Mouse (Mus musculus): ENCODE results near the gene Cadm2. TPM values are rescaled to one million over a fixed set of nuclear protein-coding genes. Genes with fewer than 3 reads are reported as not detected.

The Cadm2 gene
- not detected for polyA plus RNA-seq (2012; fragmentation: generic; extraction: Trizol)
- long read RNA-seq, experiment 1, result 0 reads
- long read RNA-seq, experiment 2, result 0 reads

GRCm38 (mm10) chr16:67620826-67621505, at the start of gene Cadm2:
Gene Cadm2 (minus strand): TSS chr16:67620908.
- peak within 1 kb of the TSS; percentile 11 for H3K4me3 ChIP-seq (ENCODE audit: insufficient read depth, poor library complexity, severe bottlenecking)
- no peak for TF ChIP-seq MAX (IDR thresholded peaks at IDR 0.05)
- TF ChIP-seq MYOG (IDR thresholded peaks at IDR 0.05; ENCODE audit: control insufficient read depth, extremely low read depth, insufficient read length), result no peak
- no peak for TF ChIP-seq FOSL1 (IDR thresholded peaks at IDR 0.05; ENCODE audit: insufficient read depth, low read length, poor library complexity, severe bottlenecking)
- TF ChIP-seq USF1 (IDR thresholded peaks at IDR 0.05; ENCODE audit: low read depth), result no peak
- TF ChIP-seq CEBPB (IDR thresholded peaks at IDR 0.05; ENCODE audit: low read depth), result no peak
- TF ChIP-seq MYOD1 (IDR thresholded peaks at IDR 0.05; ENCODE audit: control insufficient read depth, insufficient read length, low read depth), result no peak
- no peak for TF ChIP-seq CTCF (IDR thresholded peaks at IDR 0.05; ENCODE audit: control insufficient read depth, insufficient read depth, insufficient read length)
- H3K79me3 ChIP-seq (ENCODE audit: low read depth), result no peaks in the 10 kb centered on the region
- H3K79me2 ChIP-seq (ENCODE audit: control insufficient read depth, insufficient read depth), result no peaks in the 10 kb centered on the region
- H3K36me3 ChIP-seq (ENCODE audit: control insufficient read depth, insufficient read depth), result no peaks in the 10 kb centered on the region
- peaks cover 11% of the 10 kb centered on the region for H3K27me3 ChIP-seq (ENCODE audit: control insufficient read depth, insufficient read depth, insufficient read length)
- H3ac ChIP-seq (ENCODE audit: control insufficient read depth, insufficient read length, low read depth), result peak within 1 kb of the TSS; percentile 46

- no peak overlapping the region for H3ac ChIP-seq (ENCODE audit: control insufficient read depth, insufficient read length, low read depth)
- TF ChIP-seq MYOG (IDR thresholded peaks at IDR 0.05; ENCODE audit: control insufficient read depth, extremely low read depth, insufficient read length) (no peak), CTCF (IDR thresholded peaks at IDR 0.05; ENCODE audit: control insufficient read depth, insufficient read depth, insufficient read length) (no peak), MYOD1 (IDR thresholded peaks at IDR 0.05; ENCODE audit: control insufficient read depth, insufficient read length, low read depth) (no peak), FOSL1 (IDR thresholded peaks at IDR 0.05; ENCODE audit: insufficient read depth, low read length, poor library complexity, severe bottlenecking) (no peak), MAX (IDR thresholded peaks at IDR 0.05) (no peak)
- no peaks in the 10 kb centered on the region for H3K27me3 ChIP-seq (ENCODE audit: control insufficient read depth, insufficient read depth, insufficient read length)
- no peak overlapping the region for H3K4me3 ChIP-seq (ENCODE audit: insufficient read depth, poor library complexity, severe bottlenecking)
- H3K79me2 ChIP-seq (ENCODE audit: control insufficient read depth, insufficient read depth), result no peaks in the 10 kb centered on the region
- H3K79me3 ChIP-seq (ENCODE audit: low read depth), result no peaks in the 10 kb centered on the region
- H3K36me3 ChIP-seq (ENCODE audit: control insufficient read depth, insufficient read depth), result no peaks in the 10 kb centered on the region
Observed at GRCm38 (mm10) chr16:67646930-67647329, 26.2 kb upstream of the Cadm2 start.

GRCm38 (mm10) chr16:67643651-67644050, 22.9 kb upstream of the Cadm2 start:
- Histone ChIP-seq H3K4me3 (ENCODE audit: insufficient read depth, poor library complexity, severe bottlenecking) (no peak overlapping the region), H3K36me3 (ENCODE audit: control insufficient read depth, insufficient read depth) (no peaks in the 10 kb centered on the region), H3K27me3 (ENCODE audit: control insufficient read depth, insufficient read depth, insufficient read length) (no peaks in the 10 kb centered on the region), H3K79me3 (ENCODE audit: low read depth) (no peaks in the 10 kb centered on the region), H3K79me2 (ENCODE audit: control insufficient read depth, insufficient read depth) (no peaks in the 10 kb centered on the region), H3ac (ENCODE audit: control insufficient read depth, insufficient read length, low read depth) (no peak overlapping the region)
- TF ChIP-seq MAX (IDR thresholded peaks at IDR 0.05) (no peak), FOSL1 (IDR thresholded peaks at IDR 0.05; ENCODE audit: insufficient read depth, low read length, poor library complexity, severe bottlenecking) (no peak), CTCF (IDR thresholded peaks at IDR 0.05; ENCODE audit: control insufficient read depth, insufficient read depth, insufficient read length) (no peak), MYOD1 (IDR thresholded peaks at IDR 0.05; ENCODE audit: control insufficient read depth, insufficient read length, low read depth) (no peak), MYOG (IDR thresholded peaks at IDR 0.05; ENCODE audit: control insufficient read depth, extremely low read depth, insufficient read length) (no peak), CEBPB (IDR thresholded peaks at IDR 0.05; ENCODE audit: low read depth) (no peak), USF1 (IDR thresholded peaks at IDR 0.05; ENCODE audit: low read depth) (no peak)

GRCm38 (mm10) chr16:67619906-67620781, 564 bp downstream of the Cadm2 start:
- no peaks in the 10 kb centered on the region for H3K79me2 ChIP-seq (ENCODE audit: control insufficient read depth, insufficient read depth)
- TF ChIP-seq USF1 (IDR thresholded peaks at IDR 0.05; ENCODE audit: low read depth) (no peak), MAX (IDR thresholded peaks at IDR 0.05) (no peak), MYOG (IDR thresholded peaks at IDR 0.05; ENCODE audit: control insufficient read depth, extremely low read depth, insufficient read length) (no peak), CEBPB (IDR thresholded peaks at IDR 0.05; ENCODE audit: low read depth) (no peak), CTCF (IDR thresholded peaks at IDR 0.05; ENCODE audit: control insufficient read depth, insufficient read depth, insufficient read length) (no peak), MYOD1 (IDR thresholded peaks at IDR 0.05; ENCODE audit: control insufficient read depth, insufficient read length, low read depth) (no peak), FOSL1 (IDR thresholded peaks at IDR 0.05; ENCODE audit: insufficient read depth, low read length, poor library complexity, severe bottlenecking) (no peak)
- no peaks in the 10 kb centered on the region for H3K79me3 ChIP-seq (ENCODE audit: low read depth)
- H3K4me3 ChIP-seq (ENCODE audit: insufficient read depth, poor library complexity, severe bottlenecking), result peak overlapping the region; percentile 11
- peak overlapping the region; percentile 46 for H3ac ChIP-seq (ENCODE audit: control insufficient read depth, insufficient read length, low read depth)
- peaks cover 11% of the 10 kb centered on the region for H3K27me3 ChIP-seq (ENCODE audit: control insufficient read depth, insufficient read depth, insufficient read length)
- no peaks in the 10 kb centered on the region for H3K36me3 ChIP-seq (ENCODE audit: control insufficient read depth, insufficient read depth)

- Histone ChIP-seq H3K27me3 (ENCODE audit: control insufficient read depth, insufficient read depth, insufficient read length) (peaks cover 11% of the 10 kb centered on the region), H3K79me3 (ENCODE audit: low read depth) (no peaks in the 10 kb centered on the region), H3ac (ENCODE audit: control insufficient read depth, insufficient read length, low read depth) (no peak overlapping the region), H3K4me3 (ENCODE audit: insufficient read depth, poor library complexity, severe bottlenecking) (no peak overlapping the region), H3K36me3 (ENCODE audit: control insufficient read depth, insufficient read depth) (no peaks in the 10 kb centered on the region), H3K79me2 (ENCODE audit: control insufficient read depth, insufficient read depth) (no peaks in the 10 kb centered on the region)
- no peak for TF ChIP-seq USF1 (IDR thresholded peaks at IDR 0.05; ENCODE audit: low read depth)
- TF ChIP-seq MYOD1 (IDR thresholded peaks at IDR 0.05; ENCODE audit: control insufficient read depth, insufficient read length, low read depth), result no peak
- no peak for TF ChIP-seq FOSL1 (IDR thresholded peaks at IDR 0.05; ENCODE audit: insufficient read depth, low read length, poor library complexity, severe bottlenecking)
- no peak for TF ChIP-seq MAX (IDR thresholded peaks at IDR 0.05)
- TF ChIP-seq CEBPB (IDR thresholded peaks at IDR 0.05; ENCODE audit: low read depth), result no peak
- no peak for TF ChIP-seq CTCF (IDR thresholded peaks at IDR 0.05; ENCODE audit: control insufficient read depth, insufficient read depth, insufficient read length)
- no peak for TF ChIP-seq MYOG (IDR thresholded peaks at IDR 0.05; ENCODE audit: control insufficient read depth, extremely low read depth, insufficient read length)
Observed at GRCm38 (mm10) chr16:67619416-67619815, 1.3 kb downstream of the Cadm2 start.

All from C2C12 (cell line).